Mouse (Mus musculus) liver, embryonic 16.5 days (tissue): ENCODE data around the gene Tspan3. TPM values are rescaled to one million over a fixed set of nuclear protein-coding genes. Genes with fewer than 3 reads are reported as not detected.

Experiments used
- ATAC-seq: fragments of 200-750 bp; cut with Nextera tagmentation; 2 replicates; pipeline ENCODE4 v1.8.0; 2017; ENCODE audit warnings: low read depth, mild to moderate bottlenecking, moderate number of reproducible peaks, moderate library complexity
- H3K27ac ChIP-seq: fragments of 300-500 bp; sonication (generic); 2 replicates; pipeline ENCODE4 v1.5.1; 2014; ENCODE audit warnings: mild to moderate bottlenecking, low read length
- H3K27me3 ChIP-seq: fragments of 300-500 bp; sonication (generic); 2 replicates; pipeline ENCODE4 v1.6.1; 2014; ENCODE audit warnings: low read depth, low read length, mixed read lengths; ENCODE audit not compliant: control insufficient read depth, insufficient read depth
- H3K36me3 ChIP-seq: fragments of 300-500 bp; sonication (generic); 2 replicates; pipeline ENCODE4 v1.6.1; 2014; ENCODE audit warnings: mild to moderate bottlenecking; ENCODE audit not compliant: control insufficient read depth, insufficient read depth
- H3K4me1 ChIP-seq: fragments of 300-500 bp; sonication (generic); 2 replicates; pipeline ENCODE4 v1.6.1; 2014; ENCODE audit warnings: low read depth, low read length, mixed read lengths; ENCODE audit not compliant: control insufficient read depth
- H3K4me2 ChIP-seq: fragments of 300-500 bp; sonication (generic); 2 replicates; pipeline ENCODE4 v1.6.1; 2014; ENCODE audit warnings: low read depth, low read length, mixed read lengths
- H3K4me3 ChIP-seq: fragments of 300-500 bp; sonication (generic); 2 replicates; pipeline ENCODE4 v1.5.1; 2014; ENCODE audit warnings: low read depth, mild to moderate bottlenecking, low read length
- H3K9ac ChIP-seq: fragments of 300-500 bp; sonication (generic); 2 replicates; pipeline ENCODE4 v1.6.1; 2014; ENCODE audit warnings: low read depth, low read length
- H3K9me3 ChIP-seq: fragments of 300-500 bp; sonication (generic); replicated peaks from 2 replicates; pipeline ENCODE4 v1.6.1; 2016; ENCODE audit warnings: low read length; ENCODE audit not compliant: control insufficient read depth
- whole genome bisulfite sequencing: fragments of 180-500 bp; shearing (Covaris S2); extraction: QIAGEN DNeasy Blood & Tissue Kit; methylation state at CpG from one replicate; pipeline ENCODE4 v1.1.7; 2014; ENCODE audit not compliant: insufficient replicate concordance; 5-methylcytosine and 5-hydroxymethylcytosine counted together
- polyA plus RNA-seq: library from polyadenylated mRNA; unstranded; fragments of >200 nt; fragmentation: Nextera tagmentation; extraction: Ambion mirVana; gene quantifications from 2 replicates; pipeline ENCODE4 v1.2.1, GENCODE M21; 2015

Gene Tspan3
- polyA plus RNA-seq, 1 experiment from 2014 or later, result 27.5 TPM

GRCm38 (mm10) chr9:56089778-56090520, 75.3 kb downstream of the Tspan3 start, which contains the start of gene Pstpip1:
Gene Pstpip1, plus strand, starts transcription at chr9:56089962.
- Histone ChIP-seq H3K9me3 (no peaks in the 10 kb centered on the region), H3K27me3 (no peaks in the 10 kb centered on the region), H3K4me1 (no peaks in the 10 kb centered on the region), H3K9ac (peak within 1 kb of the TSS; percentile 40; the same call in 1 of the 2 replicates), H3K4me3 (peak within 1 kb of the TSS; percentile 38), H3K4me2 (no peak within 1 kb of the TSS), H3K36me3 (no peaks in the 10 kb centered on the region), H3K27ac (peak within 1 kb of the TSS; percentile 25; the same call in 1 of the 2 replicates)
- ATAC-seq, result peak; percentile 63
- 11% methylated on average over 22 of the region's 22 CpGs for WGBS

GRCm38 (mm10) chr9:56086524-56086923, 78.8 kb downstream of the Tspan3 start:
- Histone ChIP-seq H3K27ac (no peak overlapping the region), H3K9me3 (no peaks in the 10 kb centered on the region), H3K4me3 (no peak overlapping the region), H3K4me1 (no peaks in the 10 kb centered on the region), H3K4me2 (no peak overlapping the region), H3K27me3 (no peaks in the 10 kb centered on the region), H3K36me3 (no peaks in the 10 kb centered on the region), H3K9ac (no peak overlapping the region)
- WGBS, result 70% methylated on average over 5 of the region's 5 CpGs
- no peak for ATAC-seq

Other genes starting within 250 kb of the Tspan3 start
- gene Scaper, start 227.4 kb downstream of the Tspan3 start, polyA plus RNA-seq, result 1.6 and 1.8 TPM in 2 replicates
- not detected in 2 replicates for gene 4930563M21Rik, start 154.9 kb downstream of the Tspan3 start, polyA plus RNA-seq
- gene Rcn2, start 123.6 kb downstream of the Tspan3 start, polyA plus RNA-seq, result 21.7 and 22.9 TPM in 2 replicates
- 5.5 and 6.2 TPM in 2 replicates for gene Pstpip1, start 75.5 kb downstream of the Tspan3 start, polyA plus RNA-seq